Mouse (Mus musculus) heart, postnatal 0 days (tissue): ENCODE results near the gene Mpdu1.

Experiments used
- CTCF ChIP-seq: IDR thresholded peaks from 2 replicates; pipeline ENCODE4 v1.5.1; 2016; ENCODE audit warnings: antibody characterized with exemption, control low read depth, low read depth
- EP300 ChIP-seq: IDR thresholded peaks from 2 replicates; pipeline ENCODE4 v1.6.1; 2016; ENCODE audit warnings: antibody characterized with exemption, low read depth

- no peak for TF ChIP-seq EP300
- no peak for TF ChIP-seq CTCF
Measured at GRCm38 (mm10) chr11:69635471-69635870, 27.0 kb downstream of the Mpdu1 start.
